Mouse (Mus musculus): ENCODE data around the gene Jmjd7. TPM values are rescaled to one million over a fixed set of nuclear protein-coding genes. Genes with fewer than 3 reads are reported as not detected.
A peak's percentile ranks its signal among the peaks of the same experiment; 100 is the strongest.

The Jmjd7 gene
- 1 to 10 TPM in 22 of 26 experiments, under 1 TPM in 1, not detected in 3; 0.74 to 7.6 (median 3.0) TPM for total RNA-seq (2018; cell fraction: chromatin; rRNA removed)
- 1 to 10 TPM in 25 of 26 experiments, under 1 TPM in 1; 0.96 to 3.7 (median 2.5) TPM for total RNA-seq (2018; cell fraction: cytosol; rRNA removed)
- 1 to 10 TPM in 21 of 26 experiments, under 1 TPM in 4, not detected in 1; 0.72 to 9.9 (median 3.4) TPM for total RNA-seq (2018; cell fraction: nucleus; rRNA removed)
- 1.6 to 3.2 TPM (median 2.6 TPM) in 3 replicates for polyA plus RNA-seq (2018)

- Histone ChIP-seq H3K79me2 (ENCODE audit: inconsistent target) (no peaks in the 10 kb centered on the region), H3K4me3 (ENCODE audit: inconsistent target) (peak within 1 kb of the TSS; percentile 70), H3K36me3 (ENCODE audit: inconsistent target) (peaks cover 10% of the 10 kb centered on the region; the same call in 1 of the 2 replicates), H3K27ac (peak within 1 kb of the TSS; percentile 52)
- 7% methylated on average over 50 of the region's 50 CpGs for WGBS (ENCODE audit: missing documents)
Measured at GRCm38 (mm10) chr2:120026984-120027949, at the start of gene Jmjd7, which contains the start of gene Gm28042. TSS of gene Jmjd7 (plus strand) at chr2:120027483. TSS of gene Gm28042 (plus strand) at chr2:120027493.

DNA sequence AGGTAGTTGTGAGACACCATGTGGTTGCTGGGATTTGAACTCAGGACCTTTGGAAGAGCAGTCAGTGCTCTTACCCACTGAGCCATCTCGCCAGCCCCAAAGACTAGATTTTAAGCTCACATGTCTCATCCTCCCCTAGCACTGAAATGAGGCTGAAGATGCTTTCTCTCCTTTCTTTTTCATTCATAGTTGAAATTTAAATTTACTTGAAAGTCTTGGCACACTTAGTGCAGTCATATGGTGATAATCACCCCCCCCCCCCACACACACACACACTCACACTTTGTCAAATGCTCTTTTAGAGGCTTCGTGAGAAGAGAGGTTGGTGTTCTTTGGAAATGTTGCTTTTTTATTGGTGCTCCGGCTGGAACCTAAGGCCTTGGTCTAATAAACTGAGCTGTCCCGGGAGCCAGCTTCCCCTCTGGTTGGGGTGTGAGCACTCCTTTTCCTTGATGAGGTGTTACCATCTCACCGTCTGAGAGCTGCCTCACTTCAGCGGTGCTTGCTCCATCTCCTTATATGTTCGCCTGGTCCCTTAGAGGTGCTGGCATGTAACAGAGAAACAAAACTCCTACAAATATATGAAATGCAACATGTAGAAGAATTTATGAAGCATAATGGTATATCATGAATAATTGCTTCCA is 46.8 kb upstream of the Jmjd7 start:
- Histone ChIP-seq H3K79me2 (ENCODE audit: inconsistent target) (no peaks in the 10 kb centered on the region), H3K27ac (no peak overlapping the region), H3K36me3 (ENCODE audit: inconsistent target) (no peaks in the 10 kb centered on the region), H3K4me3 (ENCODE audit: inconsistent target) (no peak overlapping the region)
- WGBS (ENCODE audit: missing documents), result 98% methylated on average over 6 of the region's 7 CpGs

- no peaks in the 10 kb centered on the region for H3K79me2 ChIP-seq (ENCODE audit: inconsistent target)
- H3K27ac ChIP-seq, result no peak overlapping the region
- H3K4me3 ChIP-seq (ENCODE audit: inconsistent target), result no peak overlapping the region
- no peaks in the 10 kb centered on the region for H3K36me3 ChIP-seq (ENCODE audit: inconsistent target)
- WGBS (ENCODE audit: missing documents), result 91% methylated on average over 2 of the region's 2 CpGs
Measured at GRCm38 (mm10) chr2:119981631-119982030, 45.7 kb upstream of the Jmjd7 start.

GRCm38 (mm10) chr2:119985871-119986270 is 41.4 kb upstream of the Jmjd7 start:
- Histone ChIP-seq H3K36me3 (ENCODE audit: inconsistent target) (no peaks in the 10 kb centered on the region), H3K27ac (no peak overlapping the region), H3K79me2 (ENCODE audit: inconsistent target) (no peaks in the 10 kb centered on the region), H3K4me3 (ENCODE audit: inconsistent target) (no peak overlapping the region)
- whole genome bisulfite sequencing (ENCODE audit: missing documents), result 93% methylated on average over 8 of the region's 8 CpGs

- 94% methylated on average over 6 of the region's 6 CpGs for WGBS (ENCODE audit: missing documents)
Measured at GRCm38 (mm10) chr2:119986369-119986768, 40.9 kb upstream of the Jmjd7 start.

GRCm38 (mm10) chr2:119987441-119987840 is 39.8 kb upstream of the Jmjd7 start:
- 97% methylated on average over 2 of the region's 2 CpGs for WGBS (ENCODE audit: missing documents)
- Histone ChIP-seq H3K4me3 (ENCODE audit: inconsistent target) (no peak overlapping the region), H3K36me3 (ENCODE audit: inconsistent target) (no peaks in the 10 kb centered on the region), H3K79me2 (ENCODE audit: inconsistent target) (no peaks in the 10 kb centered on the region), H3K27ac (no peak overlapping the region)

More at GRCm38 (mm10) chr2:119986369-119986768, 40.9 kb upstream of the Jmjd7 start:
- Histone ChIP-seq H3K27ac (no peak overlapping the region), H3K79me2 (ENCODE audit: inconsistent target) (no peaks in the 10 kb centered on the region), H3K4me3 (ENCODE audit: inconsistent target) (no peak overlapping the region), H3K36me3 (ENCODE audit: inconsistent target) (no peaks in the 10 kb centered on the region)

GRCm38 (mm10) chr2:119988952-119989351 is 38.3 kb upstream of the Jmjd7 start:
- Histone ChIP-seq H3K36me3 (ENCODE audit: inconsistent target) (no peaks in the 10 kb centered on the region), H3K79me2 (ENCODE audit: inconsistent target) (no peaks in the 10 kb centered on the region), H3K4me3 (ENCODE audit: inconsistent target) (no peak overlapping the region), H3K27ac (no peak overlapping the region)
- 53% methylated on average over 4 of the region's 4 CpGs for WGBS (ENCODE audit: missing documents)

- no peak overlapping the region for H3K4me3 ChIP-seq (ENCODE audit: inconsistent target)
- 88% methylated on average over 6 of the region's 6 CpGs for WGBS (ENCODE audit: missing documents)
- no peaks in the 10 kb centered on the region for H3K79me2 ChIP-seq (ENCODE audit: inconsistent target)
- H3K36me3 ChIP-seq (ENCODE audit: inconsistent target), result no peaks in the 10 kb centered on the region
- no peak overlapping the region for H3K27ac ChIP-seq
Measured at GRCm38 (mm10) chr2:119990881-119991280, 36.4 kb upstream of the Jmjd7 start.

DNA sequence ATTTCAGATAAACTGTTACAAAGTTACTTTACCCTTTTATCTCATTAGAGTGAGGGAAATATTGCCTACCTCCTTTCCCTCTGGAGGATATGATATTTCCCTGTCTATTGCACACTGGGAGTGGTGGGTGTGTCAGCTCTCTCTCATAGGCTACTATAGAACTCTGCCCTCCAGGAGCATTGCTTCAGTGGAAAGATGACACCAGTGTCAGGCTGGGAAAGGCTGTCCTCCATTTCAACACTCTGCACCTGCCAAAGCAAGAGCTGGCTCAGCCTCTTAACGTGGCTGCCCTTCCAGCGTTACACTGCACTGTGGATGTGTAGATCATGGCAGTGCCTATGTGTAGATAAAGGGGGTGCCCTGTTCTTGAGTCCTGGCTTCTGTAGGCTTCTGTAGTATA is 34.9 kb upstream of the Jmjd7 start:
- H3K4me3 ChIP-seq (ENCODE audit: inconsistent target), result no peak overlapping the region
- 100% methylated on average over 2 of the region's 2 CpGs for WGBS (ENCODE audit: missing documents)
- H3K27ac ChIP-seq, result no peak overlapping the region

DNA sequence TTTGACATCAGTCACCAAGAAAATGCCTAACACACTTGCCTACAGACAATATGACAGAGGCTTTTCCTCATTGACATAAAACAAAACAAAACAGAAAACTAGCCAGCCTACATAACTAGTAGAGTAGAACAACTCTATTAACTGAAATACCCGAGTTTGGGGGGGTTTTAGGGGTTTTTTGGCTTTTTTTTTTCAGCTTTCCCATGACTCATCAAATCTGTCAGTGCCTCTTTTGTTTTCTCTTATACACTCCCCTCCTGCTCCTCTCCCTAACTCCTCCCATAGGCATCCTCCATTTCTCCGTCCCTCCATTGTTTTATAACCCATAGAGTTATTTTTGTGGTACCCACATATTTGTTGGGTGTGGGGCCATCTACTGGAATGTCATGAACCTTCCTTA is 33.8 kb upstream of the Jmjd7 start:
- no peak overlapping the region for H3K27ac ChIP-seq
- H3K4me3 ChIP-seq (ENCODE audit: inconsistent target), result no peak overlapping the region
- H3K36me3 ChIP-seq (ENCODE audit: inconsistent target), result no peaks in the 10 kb centered on the region
- WGBS (ENCODE audit: missing documents), result 72% methylated on average over 2 of the region's 2 CpGs
- H3K79me2 ChIP-seq (ENCODE audit: inconsistent target), result no peaks in the 10 kb centered on the region

More for the DNA sequence above, 34.9 kb upstream of the Jmjd7 start:
- Histone ChIP-seq H3K79me2 (ENCODE audit: inconsistent target) (no peaks in the 10 kb centered on the region), H3K36me3 (ENCODE audit: inconsistent target) (no peaks in the 10 kb centered on the region)

DNA sequence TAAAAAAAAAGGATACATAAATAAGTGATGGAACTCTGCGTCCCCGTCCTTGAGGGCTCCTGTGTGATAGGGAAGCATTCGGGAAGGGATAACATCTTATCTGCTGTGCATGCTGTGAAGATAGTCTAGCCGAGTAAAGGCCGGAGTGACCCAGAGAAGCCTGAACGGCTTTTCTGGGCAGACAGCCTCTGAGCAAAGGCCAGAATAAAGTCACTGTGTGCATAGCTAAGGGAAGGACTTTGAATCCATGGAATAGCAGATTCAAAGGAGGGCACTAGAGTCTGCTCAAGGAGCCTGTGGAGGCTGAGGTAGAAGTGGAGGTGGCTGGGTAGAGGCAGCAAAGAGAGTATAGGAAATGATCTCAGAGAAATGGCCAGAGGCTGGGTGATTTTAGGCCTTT is 32.4 kb upstream of the Jmjd7 start:
- H3K27ac ChIP-seq, result no peak overlapping the region
- H3K79me2 ChIP-seq (ENCODE audit: inconsistent target), result no peaks in the 10 kb centered on the region
- no peak overlapping the region for H3K4me3 ChIP-seq (ENCODE audit: inconsistent target)
- no peaks in the 10 kb centered on the region for H3K36me3 ChIP-seq (ENCODE audit: inconsistent target)
- 97% methylated on average over 6 of the region's 6 CpGs for WGBS (ENCODE audit: missing documents)

- 32% methylated on average over 9 of the region's 9 CpGs for WGBS (ENCODE audit: missing documents)
- Histone ChIP-seq H3K27ac (0 out of 2 replicates have a peak overlapping the region, but pooled peaks have one; percentile 2), H3K79me2 (ENCODE audit: inconsistent target) (no peaks in the 10 kb centered on the region), H3K4me3 (ENCODE audit: inconsistent target) (no peak overlapping the region), H3K36me3 (ENCODE audit: inconsistent target) (no peaks in the 10 kb centered on the region)
Measured at GRCm38 (mm10) chr2:119995391-119996281, 31.6 kb upstream of the Jmjd7 start.

GRCm38 (mm10) chr2:119997354-119997753 is 29.9 kb upstream of the Jmjd7 start:
- Histone ChIP-seq H3K36me3 (ENCODE audit: inconsistent target) (no peaks in the 10 kb centered on the region), H3K27ac (no peak overlapping the region), H3K79me2 (ENCODE audit: inconsistent target) (no peaks in the 10 kb centered on the region), H3K4me3 (ENCODE audit: inconsistent target) (no peak overlapping the region)
- 97% methylated on average over 4 of the region's 4 CpGs for WGBS (ENCODE audit: missing documents)

DNA sequence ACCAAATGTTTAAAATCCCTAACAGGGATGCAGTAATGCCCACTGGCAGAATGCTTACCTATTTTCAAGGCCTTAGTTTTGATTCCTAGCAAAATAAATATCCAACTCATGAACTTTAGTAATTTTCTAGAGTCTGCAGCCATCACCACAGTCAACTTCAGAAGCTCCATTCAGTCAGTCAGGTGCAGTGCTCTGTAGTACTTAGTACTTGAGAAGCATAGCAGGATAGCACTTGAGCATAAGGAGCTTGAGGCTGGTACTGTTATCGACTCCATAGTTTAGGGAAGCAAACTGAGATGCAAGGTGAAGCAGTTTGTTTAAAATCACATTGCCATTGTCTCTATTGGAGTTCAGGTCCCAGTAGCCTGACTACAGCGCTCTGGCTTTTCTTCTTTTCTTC is 27.6 kb upstream of the Jmjd7 start:
- H3K27ac ChIP-seq, result no peak overlapping the region
- 100% methylated on average over 2 of the region's 2 CpGs for WGBS (ENCODE audit: missing documents)

More for the DNA sequence above, 27.6 kb upstream of the Jmjd7 start:
- Histone ChIP-seq H3K4me3 (ENCODE audit: inconsistent target) (no peak overlapping the region), H3K79me2 (ENCODE audit: inconsistent target) (no peaks in the 10 kb centered on the region), H3K36me3 (ENCODE audit: inconsistent target) (no peaks in the 10 kb centered on the region)

All from macrophage (primary cell).